Mouse (Mus musculus) spleen, adult 2 months (tissue): ENCODE results near the gene Spred2.

Source experiments
- CTCF ChIP-seq: fragments of 200-500 bp; IDR thresholded peaks from 2 replicates; pipeline ENCODE4 v1.5.1; 2011; ENCODE audit warnings: mild to moderate bottlenecking, inconsistent platforms; ENCODE audit not compliant: insufficient read depth, insufficient read length, insufficient replicate concordance; ENCODE audit errors: extremely low read depth
- POLR2A ChIP-seq: fragments of 200-500 bp; IDR thresholded peaks from 2 replicates; pipeline ENCODE4 v1.6.1; 2011; ENCODE audit warnings: low read depth, low read length, inconsistent platforms

DNA sequence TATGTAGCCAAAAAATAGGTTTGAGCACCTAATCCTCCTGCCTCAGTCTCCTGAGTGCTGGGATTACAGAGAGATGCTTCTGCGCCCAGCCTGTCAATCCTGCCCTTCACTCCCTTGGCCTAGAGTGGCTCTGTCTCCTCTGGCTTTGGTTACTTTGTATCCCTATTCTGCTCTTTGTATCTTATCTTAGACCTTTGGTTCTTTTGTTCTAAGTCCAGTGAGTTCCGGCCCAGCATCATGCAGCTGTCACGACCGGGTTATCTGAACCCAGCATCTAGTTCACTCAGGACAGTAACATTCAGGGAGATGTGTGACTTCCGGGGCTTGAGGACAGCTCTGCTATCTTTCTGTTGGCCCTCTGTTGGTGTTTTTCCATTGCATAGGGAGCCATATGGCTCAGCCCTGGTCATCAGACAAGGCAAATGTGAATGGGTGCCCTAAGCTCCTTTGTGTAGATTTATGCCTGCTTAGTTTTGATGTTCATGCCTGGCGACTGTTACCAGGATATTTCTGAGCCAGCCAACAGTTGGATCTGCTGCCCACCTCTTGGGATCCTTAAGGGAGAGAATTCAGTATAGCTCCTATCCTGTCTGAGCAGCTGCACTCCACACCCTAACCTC is 109.5 kb downstream of the Spred2 start:
- no peak for TF ChIP-seq POLR2A
- TF ChIP-seq CTCF = no peak
